Mouse (Mus musculus): Measurements from ENCODE around the gene Krt5. TPM values are rescaled to one million over a fixed set of nuclear protein-coding genes. Genes with fewer than 3 reads are reported as not detected.

The Krt5 gene
- total RNA-seq, 2 experiments from 2014 or later, result not detected

Small RNA genes lying within 50 kb of the gene (microRNA-seq; reads per million reads assigned to microRNA genes)
- 0 reads per million in 2 experiments for gene Gm44323 (ENCODE audit: borderline number of aligned reads in 2 of 2)
- gene Gm44342 (ENCODE audit: borderline number of aligned reads in 2 of 2), result 0 reads per million in 2 experiments
- 0 reads per million in 2 experiments for gene Gm44383 (ENCODE audit: borderline number of aligned reads in 2 of 2)

Other genes with a start within 250 kb of the Krt5 start
- not detected for gene Krt81, start 249.1 kb downstream of the Krt5 start, total RNA-seq (2021)
- gene Krt86, start 239.4 kb downstream of the Krt5 start, total RNA-seq (2021), result not detected
- gene Krt83, start 221.4 kb downstream of the Krt5 start, total RNA-seq (2021), result not detected
- gene Gm49425, start 195.6 kb downstream of the Krt5 start, total RNA-seq (2021), result not detected
- gene Krt84, start 180.1 kb downstream of the Krt5 start, total RNA-seq (2021), result not detected
- not detected for gene Krt82, start 162.2 kb downstream of the Krt5 start, total RNA-seq (2021)
- gene Krt90, start 149.9 kb downstream of the Krt5 start, total RNA-seq (2021), result not detected
- not detected for gene Krt75, start 139.0 kb downstream of the Krt5 start, total RNA-seq (2021)
- not detected for gene Gm5414, start 84.7 kb downstream of the Krt5 start, total RNA-seq (2021)
- gene Gm5478, start 65.5 kb downstream of the Krt5 start, total RNA-seq (2021), result not detected
- gene Krt6b, start 32.6 kb downstream of the Krt5 start, total RNA-seq (2021), result not detected
- gene Krt6a, start 18.6 kb downstream of the Krt5 start, total RNA-seq (2021), result not detected
- not detected for gene Krt71, start 30.2 kb upstream of the Krt5 start, total RNA-seq (2021)
- gene Krt72, start 73.6 kb upstream of the Krt5 start, total RNA-seq (2021), result not detected
- gene Krt73, start 89.4 kb upstream of the Krt5 start, total RNA-seq (2021), result not detected
- gene Krt2, start 105.3 kb upstream of the Krt5 start, total RNA-seq (2021), result not detected
- gene Krt1, start 137.9 kb upstream of the Krt5 start, total RNA-seq (2021), result not detected
- gene Krt77, start 156.8 kb upstream of the Krt5 start, total RNA-seq (2021), result not detected
- not detected for gene Krt76, start 180.0 kb upstream of the Krt5 start, total RNA-seq (2021)
- gene Krt4, start 211.8 kb upstream of the Krt5 start, total RNA-seq (2021), result not detected
- not detected for gene Krt79, start 227.4 kb upstream of the Krt5 start, total RNA-seq (2021)
- gene Krt78, start 241.4 kb upstream of the Krt5 start, total RNA-seq (2021), result not detected